Mouse (Mus musculus): ENCODE measurements around the gene Scly. TPM values are rescaled to one million over a fixed set of nuclear protein-coding genes. Genes with fewer than 3 reads are reported as not detected.

Gene Scly
- total and polyA plus RNA-seq, 3 experiments: 23.1 to 48.8 TPM; not detected in 1

DNA sequence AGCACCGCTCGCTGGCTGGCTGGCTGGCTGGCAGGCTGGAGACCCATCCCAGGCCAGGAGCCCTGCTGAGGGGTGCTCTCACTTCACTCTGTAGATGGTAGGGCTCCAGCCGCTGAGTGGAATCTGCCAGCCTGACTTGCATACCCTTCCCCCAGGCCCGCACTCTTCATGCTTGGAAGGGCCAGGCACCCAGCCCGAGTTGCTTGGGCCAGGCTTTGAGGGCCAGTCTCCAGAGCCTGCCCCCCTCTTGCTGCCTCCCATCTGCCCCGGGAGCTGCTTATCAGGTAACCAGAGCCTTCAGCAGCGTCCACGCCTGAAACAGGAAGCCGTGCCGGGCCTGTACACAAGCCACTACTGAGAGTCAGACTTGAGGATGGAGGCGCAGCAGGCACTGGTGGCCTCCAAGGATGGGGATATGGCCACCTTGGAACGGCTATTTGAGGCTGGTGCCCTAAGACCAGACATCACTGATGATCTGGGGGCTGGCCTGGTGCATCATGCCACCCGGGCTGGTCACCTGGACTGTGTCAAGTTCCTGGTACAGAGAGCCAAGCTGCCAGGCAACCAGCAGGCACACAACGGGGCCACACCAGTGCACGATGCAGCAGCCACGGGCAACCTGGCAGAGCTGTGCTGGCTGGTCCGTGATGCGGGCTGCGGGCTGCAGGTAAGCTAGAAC, 23.8 kb downstream of the Scly start, which contains the start of gene Espnl (continued):
- TF ChIP-seq ZMIZ1 (IDR thresholded peaks at IDR 0.05; ENCODE audit: low read depth, low read length) (no peak; the same call in 1 of the 2 replicates), MAX (IDR thresholded peaks at IDR 0.05; ENCODE audit: low read length) (no peak), BHLHE40 (IDR thresholded peaks at IDR 0.05; ENCODE audit: borderline replicate concordance, low read depth, low read length) (no peak), MXI1 (IDR thresholded peaks at IDR 0.05; ENCODE audit: low read depth, low read length) (0 out of 2 replicates have a peak, but pooled peaks have one; percentile 45), NRF1 (IDR thresholded peaks at IDR 0.05; ENCODE audit: insufficient read depth, low read depth, low read length, poor library complexity, severe bottlenecking) (no peak), EP300 (IDR thresholded peaks at IDR 0.05; ENCODE audit: low read depth in 1 of 2, low read length in 2 of 2) (peak in 1 of 2 experiments; percentile 47; a peak in 1 of 4 replicates), KAT2A (conservative IDR thresholded peaks at IDR 0.05; ENCODE audit: low read depth, low read length) (no peak), CTCF (IDR thresholded peaks at IDR 0.05 in 2 of 3, conservative IDR thresholded peaks at IDR 0.05 in 1 of 3; ENCODE audit: control insufficient read depth in 1 of 3, insufficient read depth in 1 of 3, low read depth in 2 of 3, low read length in 3 of 3, poor library complexity in 1 of 3, severe bottlenecking in 1 of 3) (no peak), TAL1 (IDR thresholded peaks at IDR 0.05; ENCODE audit: low read length) (peak; percentile 34), MAFK (IDR thresholded peaks at IDR 0.05; ENCODE audit: borderline replicate concordance, low read depth, low read length) (no peak), USF2 (IDR thresholded peaks at IDR 0.05; ENCODE audit: borderline replicate concordance in 1 of 2, insufficient read depth in 1 of 2, low read depth in 1 of 2, low read length in 2 of 2) (no peak), MEF2A (IDR thresholded peaks at IDR 0.05; ENCODE audit: extremely low read depth, insufficient replicate concordance, low read depth, low read length, poor library complexity, severe bottlenecking) (no peak), GABPA (IDR thresholded peaks at IDR 0.05; ENCODE audit: low read depth, low read length) (no peak), HCFC1 (IDR thresholded peaks at IDR 0.05; ENCODE audit: low read depth, low read length) (peak; percentile 35; the same call in 1 of the 2 replicates), JUND (IDR thresholded peaks at IDR 0.05; ENCODE audit: low read depth, low read length) (no peak), MYB (IDR thresholded peaks at IDR 0.05; ENCODE audit: low read depth, low read length) (no peak), TBP (IDR thresholded peaks at IDR 0.05; ENCODE audit: low read depth, low read length) (0 out of 2 replicates have a peak, but pooled peaks have one; percentile 19)

DNA sequence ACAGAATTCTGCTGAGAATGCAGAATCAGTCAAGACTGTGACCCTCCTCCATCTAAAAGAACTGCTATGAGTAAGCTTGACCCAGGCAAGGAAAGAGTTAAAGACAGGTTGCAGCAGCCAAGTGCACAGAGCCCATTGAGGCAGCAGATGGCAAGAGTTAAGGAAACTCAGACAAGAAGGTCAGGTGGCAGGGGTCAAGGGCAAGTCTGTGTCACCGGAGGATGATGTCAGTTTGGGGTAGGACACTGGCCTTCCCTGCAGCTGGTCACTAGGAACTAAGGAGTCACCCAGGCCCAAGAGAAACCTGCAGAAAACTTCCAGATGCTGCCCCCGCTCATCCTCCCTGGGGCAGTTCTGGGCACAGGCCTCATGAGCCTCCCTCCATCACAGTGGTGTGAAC, 26.5 kb downstream of the Scly start:
- H3K36me3 ChIP-seq (ENCODE audit: control insufficient read depth in 1 of 2, insufficient read depth in 2 of 2, low read length in 2 of 2): peaks cover 0 to 3% of the 10 kb centered on the region in 2 experiments; a peak in 2 of 4 replicates
- DNase-seq (ENCODE audit: low read depth, low spot score): no peak
- H3K9ac ChIP-seq (ENCODE audit: control insufficient read depth, low read depth, low read length, poor library complexity, severe bottlenecking): no peak overlapping the region
- H3K27ac ChIP-seq (ENCODE audit: control insufficient read depth, low read depth, low read length): no peak overlapping the region
- no peaks in the 10 kb centered on the region for H3K9me3 ChIP-seq (replicated peaks; ENCODE audit: insufficient read depth, low read length)
- peaks cover 2 to 15% of the 10 kb centered on the region in 2 experiments for H3K4me1 ChIP-seq (ENCODE audit: control insufficient read depth in 1 of 2, insufficient read depth in 2 of 2, low read length in 2 of 2)
- no peak overlapping the region for H3K4me3 ChIP-seq (ENCODE audit: control insufficient read depth in 1 of 2, insufficient read depth in 1 of 2, low read depth in 2 of 2, low read length in 2 of 2)
- H3K27me3 ChIP-seq (ENCODE audit: control insufficient read depth in 1 of 2, insufficient read depth in 2 of 2, low read length in 2 of 2): no peaks in the 10 kb centered on the region
- TF ChIP-seq POLR2AphosphoS2 (IDR thresholded peaks at IDR 0.05; ENCODE audit: low read length) (no peak), CTCF (IDR thresholded peaks at IDR 0.05 in 2 of 3, conservative IDR thresholded peaks at IDR 0.05 in 1 of 3; ENCODE audit: control insufficient read depth in 1 of 3, insufficient read depth in 1 of 3, low read depth in 2 of 3, low read length in 3 of 3, poor library complexity in 1 of 3, severe bottlenecking in 1 of 3) (no peak), ZKSCAN1 (IDR thresholded peaks at IDR 0.05; ENCODE audit: low read depth, low read length) (no peak), MYC (IDR thresholded peaks at IDR 0.05; ENCODE audit: low read depth, low read length) (no peak), MXI1 (IDR thresholded peaks at IDR 0.05; ENCODE audit: low read depth, low read length) (no peak), JUND (IDR thresholded peaks at IDR 0.05; ENCODE audit: low read depth, low read length) (no peak), SIN3A (IDR thresholded peaks at IDR 0.05; ENCODE audit: low read length) (no peak), UBTF (IDR thresholded peaks at IDR 0.05; ENCODE audit: borderline replicate concordance, insufficient read depth, low read depth, low read length) (no peak), ELF1 (IDR thresholded peaks at IDR 0.05; ENCODE audit: low read depth, low read length) (no peak), GATA1 (IDR thresholded peaks at IDR 0.05; ENCODE audit: low read depth, low read length) (no peak), HCFC1 (IDR thresholded peaks at IDR 0.05; ENCODE audit: low read depth, low read length) (no peak), TBP (IDR thresholded peaks at IDR 0.05; ENCODE audit: low read depth, low read length) (no peak), CHD1 (IDR thresholded peaks at IDR 0.05; ENCODE audit: low read depth, low read length) (no peak), POLR2AphosphoS5 (IDR thresholded peaks at IDR 0.05; ENCODE audit: borderline replicate concordance, low read depth, low read length) (no peak), GABPA (IDR thresholded peaks at IDR 0.05; ENCODE audit: low read depth, low read length) (no peak), E2F4 (IDR thresholded peaks at IDR 0.05; ENCODE audit: borderline replicate concordance, low read depth, low read length) (no peak), MEF2A (IDR thresholded peaks at IDR 0.05; ENCODE audit: extremely low read depth, insufficient replicate concordance, low read depth, low read length, poor library complexity, severe bottlenecking) (no peak), ZMIZ1 (IDR thresholded peaks at IDR 0.05; ENCODE audit: low read depth, low read length) (no peak), BHLHE40 (IDR thresholded peaks at IDR 0.05; ENCODE audit: borderline replicate concordance, low read depth, low read length) (no peak)
- no peaks in the 10 kb centered on the region for H3K79me2 ChIP-seq (ENCODE audit: control insufficient read depth, insufficient read depth, low read length, poor library complexity)

All from MEL (cell line).